Mouse (Mus musculus): ENCODE results near the gene Prkaca.

DNA sequence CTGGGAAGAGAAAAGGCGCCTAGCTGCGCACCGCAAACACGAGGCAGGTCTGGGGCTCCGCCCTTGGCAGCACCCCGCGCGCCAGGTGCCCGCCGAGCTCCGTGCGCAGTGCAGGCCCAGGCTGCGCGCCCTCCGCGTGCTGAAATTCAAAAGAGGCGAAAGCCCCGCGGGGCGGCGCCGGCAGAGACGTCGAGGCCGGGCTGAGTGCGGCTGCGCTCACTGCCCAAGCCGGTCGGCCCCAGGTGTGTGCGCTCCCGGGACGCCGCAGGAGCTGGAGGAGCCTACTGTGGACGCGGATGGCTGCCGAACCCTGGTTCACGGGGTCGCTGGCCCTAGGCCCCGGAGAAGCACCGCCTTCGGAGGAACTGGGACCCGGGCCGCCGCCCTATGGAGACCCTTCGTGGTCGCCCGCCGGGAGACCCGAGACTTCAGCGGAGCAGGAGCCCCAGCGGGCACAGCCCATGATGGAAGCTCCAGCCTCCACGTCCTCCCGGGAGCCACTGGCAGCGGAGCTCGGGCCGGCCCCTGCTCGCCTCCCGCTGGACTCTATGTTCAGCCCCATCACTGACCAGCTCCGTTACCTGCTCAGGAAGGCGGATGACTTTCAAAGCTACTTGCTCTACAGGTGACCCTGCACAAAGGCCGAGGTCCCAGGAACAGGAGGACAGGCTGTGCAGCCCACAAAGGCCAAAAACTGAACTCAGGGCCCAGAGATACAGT is 28.6 kb downstream of the Prkaca start, which contains the start of gene 1700067K01Rik:
- no peak for TF ChIP-seq CTCF (IDR thresholded peaks at IDR 0.05; ENCODE audit: low read depth)
- no peak for TF ChIP-seq EP300 (optimal IDR thresholded peaks at IDR 0.05)

All from stomach, postnatal 0 days (tissue).